Mouse (Mus musculus) bone marrow macrophage, adult 2 months (primary cell): Measurements from ENCODE around the gene Cyb5b.

Experiments
- CTCF ChIP-seq: IDR thresholded peaks from 2 replicates; pipeline ENCODE4 v1.5.1; 2012; ENCODE audit warnings: low read depth, mild to moderate bottlenecking, low read length, moderate library complexity
- POLR2A ChIP-seq: IDR thresholded peaks from 2 replicates; pipeline ENCODE4 v1.6.1; 2012; ENCODE audit warnings: mild to moderate bottlenecking, low read depth, low read length, borderline replicate concordance

GRCm38 (mm10) chr8:107136003-107136612 is 14.3 kb upstream of the Cyb5b start:
- TF ChIP-seq CTCF (no peak), POLR2A (no peak)
